Mouse (Mus musculus) MN1 (cell line): ENCODE data around the gene Adam11.

Experiments used
- DNase-seq: peaks from one replicate; pipeline ENCODE4 v3.0.0-alpha.2; 2016; ENCODE audit warnings: low spot score

Adam11 gene

DNA sequence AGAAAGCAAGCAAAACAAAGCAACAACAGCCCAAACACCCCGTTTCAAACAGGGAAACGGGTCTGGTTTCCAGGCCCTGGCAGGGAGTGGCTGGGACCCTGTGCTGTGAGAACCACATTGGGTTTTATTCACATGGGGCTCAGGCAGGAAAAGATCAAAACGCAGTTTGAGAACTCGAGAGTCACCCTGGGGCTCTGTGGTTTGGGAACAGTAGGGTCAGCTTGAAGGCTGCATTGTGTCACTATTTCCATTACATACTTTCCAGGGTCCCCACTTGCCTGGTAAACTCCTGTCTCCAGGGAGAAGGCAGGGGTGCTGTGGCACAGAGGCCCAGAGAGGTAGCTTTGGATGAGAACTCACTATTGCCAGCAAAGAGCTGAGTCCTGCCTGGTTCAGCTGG, 65.9 kb downstream of the Adam11 start:
- no peak for DNase-seq
